Mouse (Mus musculus): ENCODE data around the gene Tbx3. TPM values are rescaled to one million over a fixed set of nuclear protein-coding genes. Genes with fewer than 3 reads are reported as not detected.

Gene Tbx3
- polyA plus RNA-seq (2015; fragmentation: Nextera tagmentation; extraction: Ambion mirVana) = 1.5 and 2.7 TPM in 2 replicates

DNA sequence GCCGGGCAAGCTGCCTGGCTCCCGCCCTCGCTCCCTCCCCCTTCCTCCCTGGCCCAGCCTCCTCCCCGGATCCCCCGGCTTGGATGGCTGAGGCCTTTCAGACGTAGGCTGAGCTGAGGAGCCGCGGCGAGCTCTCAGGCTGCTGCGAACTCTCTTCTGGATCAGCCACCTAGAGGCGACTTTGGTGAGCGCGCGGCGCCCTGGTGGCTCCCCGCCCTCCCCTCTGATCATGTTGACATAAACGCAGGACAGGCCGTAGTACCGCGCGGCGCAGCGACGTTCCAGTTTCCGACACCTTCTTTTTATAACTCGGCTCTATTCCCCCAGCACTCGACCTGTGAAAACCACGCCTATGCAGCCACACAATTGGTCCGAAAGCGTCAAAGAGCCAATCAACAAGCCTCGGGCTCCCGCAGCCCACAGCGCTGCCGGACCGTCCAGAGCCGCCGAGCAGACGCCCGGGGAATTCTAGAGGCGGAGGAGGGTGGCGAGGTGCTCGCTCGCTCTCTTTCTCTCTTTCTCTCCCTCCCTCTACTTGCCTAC is at the start of gene Tbx3:
TSS of gene Tbx3 (plus strand) at position 104 of the 543 bp plus-strand sequence.

Other genes starting within 250 kb of the Tbx3 start
- not detected in 2 replicates for gene Tbx5, start 162.0 kb downstream of the Tbx3 start, polyA plus RNA-seq (2015; fragmentation: Nextera tagmentation; extraction: Ambion mirVana)

Measured in spleen, postnatal 0 days (tissue).